Mouse (Mus musculus) midbrain, embryonic 12.5 days (tissue): ENCODE results near the gene Klhl3. TPM values are rescaled to one million over a fixed set of nuclear protein-coding genes. Genes with fewer than 3 reads are reported as not detected.

Experiments used
- ATAC-seq: fragments of 200-750 bp; cut with Nextera tagmentation; 2 replicates; pipeline ENCODE4 v1.8.0; 2017; ENCODE audit warnings: low read depth, moderate TSS enrichment, moderate library complexity; ENCODE audit not compliant: low FRiP score
- H3K27ac ChIP-seq: fragments of 300-500 bp; sonication (generic); replicated peaks from 2 replicates; pipeline ENCODE4 v1.5.1; 2016; ENCODE audit warnings: mild to moderate bottlenecking
- H3K27me3 ChIP-seq: fragments of 300-500 bp; sonication (generic); 2 replicates; pipeline ENCODE4 v1.6.1; 2016; ENCODE audit warnings: mild to moderate bottlenecking
- H3K36me3 ChIP-seq: fragments of 300-500 bp; sonication (generic); 2 replicates; pipeline ENCODE4 v1.6.1; 2016
- H3K4me1 ChIP-seq: fragments of 300-500 bp; sonication (generic); 2 replicates; pipeline ENCODE4 v1.6.1; 2016
- H3K4me2 ChIP-seq: fragments of 300-500 bp; sonication (generic); replicated peaks from 2 replicates; pipeline ENCODE4 v1.6.1; 2016; ENCODE audit warnings: mild to moderate bottlenecking, moderate library complexity
- H3K4me3 ChIP-seq: fragments of 300-500 bp; sonication (generic); 2 replicates; pipeline ENCODE4 v1.5.1; 2016; ENCODE audit warnings: mild to moderate bottlenecking
- H3K9ac ChIP-seq: fragments of 300-500 bp; sonication (generic); replicated peaks from 2 replicates; pipeline ENCODE4 v1.6.1; 2016; ENCODE audit warnings: mild to moderate bottlenecking, moderate library complexity
- H3K9me3 ChIP-seq: fragments of 300-500 bp; sonication (generic); 2 replicates; pipeline ENCODE4 v1.6.1; 2016; ENCODE audit warnings: mild to moderate bottlenecking
- WGBS: fragments of 180-500 bp; shearing (Covaris S2); methylation state at CpG from one replicate; pipeline ENCODE4 v1.1.7; 2016; 5-methylcytosine and 5-hydroxymethylcytosine counted together
- polyA plus RNA-seq: library from polyadenylated mRNA; unstranded; fragments of >200 nt; fragmentation: Nextera tagmentation; extraction: Ambion mirVana; gene quantifications from 2 replicates; pipeline ENCODE4 v1.2.1, GENCODE M21; 2016

Gene Klhl3
- 4.3 and 4.4 TPM in 2 replicates for polyA plus RNA-seq

DNA sequence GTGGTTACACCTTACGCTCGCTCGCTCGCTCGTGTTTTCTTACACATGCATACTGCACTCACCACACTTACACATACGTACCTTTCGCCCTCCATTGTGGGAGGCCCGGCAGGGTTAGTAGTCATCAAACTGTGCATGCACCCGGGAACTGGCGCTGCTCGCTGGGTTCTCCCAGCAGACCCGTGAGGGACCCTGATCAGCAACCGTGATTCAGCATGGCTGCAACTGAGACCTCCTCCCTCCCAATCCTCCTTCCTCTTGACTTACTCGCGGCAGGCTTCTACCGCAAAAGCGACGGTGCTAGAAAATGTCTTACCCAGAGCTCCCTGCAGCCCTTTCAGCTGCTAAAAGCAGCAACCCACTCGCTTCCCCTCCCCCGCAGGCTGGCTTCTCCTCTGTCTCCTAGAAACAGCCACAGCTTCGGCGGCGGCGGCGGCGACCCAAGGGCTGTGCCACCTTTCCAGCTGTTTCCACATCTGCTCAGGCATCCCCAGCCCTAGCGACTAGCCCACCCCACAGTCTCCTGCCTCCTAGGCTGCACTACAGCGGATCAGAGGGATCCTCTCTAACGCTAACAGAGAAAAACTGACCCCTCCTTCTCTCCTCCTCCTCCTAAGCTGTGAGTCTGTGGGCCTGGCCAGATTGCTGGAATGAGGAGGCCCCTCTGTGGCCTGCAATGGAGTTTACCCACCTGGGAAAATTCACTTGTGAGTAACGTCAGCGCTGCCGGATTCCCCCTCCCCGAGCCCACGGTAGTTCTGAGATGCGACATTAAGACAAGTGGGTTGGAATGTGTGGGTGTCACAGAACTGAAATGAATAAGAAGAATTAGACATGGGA lies at the start of gene Klhl3:
Gene Klhl3, minus strand, starts transcription at position 532 of the 840 bp plus-strand sequence.
- H3K4me2 ChIP-seq = peak within 1 kb of the TSS; percentile 70
- ATAC-seq = peak; percentile 84
- H3K27me3 ChIP-seq = no peaks in the 10 kb centered on the region
- peak within 1 kb of the TSS; percentile 46 for H3K4me3 ChIP-seq
- H3K4me1 ChIP-seq = peaks cover 17% of the 10 kb centered on the region
- no peaks in the 10 kb centered on the region for H3K9me3 ChIP-seq
- H3K36me3 ChIP-seq = no peaks in the 10 kb centered on the region
- H3K27ac ChIP-seq = peak within 1 kb of the TSS; percentile 75
- WGBS = 2% methylated on average over 35 of the region's 35 CpGs
- H3K9ac ChIP-seq = peak within 1 kb of the TSS; percentile 56

GRCm38 (mm10) chr13:58160761-58161160 lies 47.4 kb upstream of the Klhl3 start:
- H3K4me2 ChIP-seq = no peak overlapping the region
- H3K9ac ChIP-seq = no peak overlapping the region
- H3K9me3 ChIP-seq = no peaks in the 10 kb centered on the region
- 95% methylated on average over 15 of the region's 15 CpGs for WGBS
- no peak for ATAC-seq
- H3K27me3 ChIP-seq = no peaks in the 10 kb centered on the region
- peaks cover 16% of the 10 kb centered on the region for H3K4me1 ChIP-seq
- no peak overlapping the region for H3K4me3 ChIP-seq
- no peak overlapping the region for H3K27ac ChIP-seq
- peaks cover 41% of the 10 kb centered on the region for H3K36me3 ChIP-seq

- H3K9ac ChIP-seq = peak overlapping the region; percentile 80
- no peaks in the 10 kb centered on the region for H3K9me3 ChIP-seq
- H3K4me1 ChIP-seq = peaks cover 16% of the 10 kb centered on the region
- 0 out of 2 replicates have a peak overlapping the region, but pooled peaks have one; percentile 30 for H3K27ac ChIP-seq
- H3K4me3 ChIP-seq = peak overlapping the region; percentile 86
- WGBS = 7% methylated on average over 16 of the region's 16 CpGs
- no peaks in the 10 kb centered on the region for H3K27me3 ChIP-seq
- H3K36me3 ChIP-seq = peaks cover 30% of the 10 kb centered on the region
- peak; percentile 47 for ATAC-seq
- peak overlapping the region; percentile 95 for H3K4me2 ChIP-seq
These were observed 44.9 kb upstream of the Klhl3 start for GRCm38 (mm10) chr13:58158099-58158912.

DNA sequence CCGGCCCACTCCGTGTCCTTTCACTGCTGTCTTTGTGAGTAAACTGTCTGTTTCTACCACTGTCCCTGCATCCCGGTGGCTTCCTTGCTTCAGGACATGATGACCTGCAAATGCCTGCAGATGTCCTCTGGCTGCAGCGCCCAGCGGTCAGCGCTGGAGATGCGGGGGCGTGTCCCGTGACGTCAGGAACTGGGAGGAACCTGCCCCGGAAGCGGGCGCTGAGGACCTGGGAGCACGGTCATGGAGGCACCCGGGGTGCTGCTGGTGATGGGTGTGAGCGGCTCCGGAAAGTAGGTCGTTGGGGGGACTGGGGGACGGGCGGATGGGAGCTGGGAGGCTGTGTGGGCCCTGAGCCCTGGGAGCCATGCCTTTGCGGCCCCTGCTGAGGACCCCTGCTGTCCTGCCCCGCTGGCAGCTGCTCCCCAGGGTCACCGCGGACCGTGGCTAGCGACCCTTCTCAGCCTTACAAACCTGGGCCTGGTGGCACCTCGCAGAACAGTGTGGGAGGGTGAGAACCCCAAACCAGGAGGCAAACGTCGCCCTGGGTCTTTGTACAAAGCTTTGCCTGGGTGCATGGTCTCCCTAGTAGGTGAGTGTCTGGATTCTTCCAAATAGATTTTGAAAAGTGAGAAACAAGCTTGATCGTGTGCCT lies 44.2 kb upstream of the Klhl3 start, which contains the start of gene Idnk:
Gene Idnk, plus strand, starts transcription at position 203 of the 652 bp plus-strand sequence.
- peak; percentile 83 for ATAC-seq
- Histone ChIP-seq H3K27me3 (no peaks in the 10 kb centered on the region), H3K4me1 (peaks cover 16% of the 10 kb centered on the region), H3K36me3 (peaks cover 24% of the 10 kb centered on the region), H3K9ac (peak within 1 kb of the TSS; percentile 80), H3K4me3 (peak within 1 kb of the TSS; percentile 86), H3K27ac (0 out of 2 replicates have a peak within 1 kb of the TSS, but pooled peaks have one; percentile 39), H3K9me3 (no peaks in the 10 kb centered on the region), H3K4me2 (peak within 1 kb of the TSS; percentile 95)
- under 1% methylated on average over 30 of the region's 30 CpGs for WGBS

- Histone ChIP-seq H3K4me2 (peak overlapping the region; percentile 95), H3K4me3 (peak overlapping the region; percentile 86), H3K9me3 (no peaks in the 10 kb centered on the region), H3K36me3 (peaks cover 20% of the 10 kb centered on the region), H3K27me3 (no peaks in the 10 kb centered on the region), H3K4me1 (peaks cover 16% of the 10 kb centered on the region), H3K27ac (no peak overlapping the region), H3K9ac (peak overlapping the region; percentile 80)
- 29% methylated on average over 8 of the region's 8 CpGs for WGBS
- no peak for ATAC-seq
These were observed 43.6 kb upstream of the Klhl3 start for GRCm38 (mm10) chr13:58157036-58157435.

DNA sequence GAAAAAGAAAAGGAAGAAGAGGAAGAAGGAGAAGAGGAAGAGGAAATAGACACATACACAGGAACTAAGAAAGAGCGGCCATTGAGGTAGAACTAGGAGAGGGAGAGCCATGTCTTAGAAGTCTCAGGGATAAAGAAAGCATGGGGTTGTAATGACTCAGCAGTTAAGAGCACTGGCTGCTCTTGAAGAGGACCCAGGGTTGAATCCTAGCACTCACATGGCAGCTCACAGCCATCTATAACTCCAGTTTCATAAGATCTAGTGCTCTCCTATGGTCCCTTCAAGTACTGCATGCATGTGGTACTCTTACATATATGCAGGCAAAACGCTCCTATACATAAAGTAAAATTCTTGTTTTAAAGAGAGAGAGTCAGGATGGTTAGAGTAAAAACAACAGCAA lies 42.6 kb upstream of the Klhl3 start:
- ATAC-seq = no peak
- H3K9me3 ChIP-seq = no peaks in the 10 kb centered on the region
- peaks cover 16% of the 10 kb centered on the region for H3K4me1 ChIP-seq
- no peak overlapping the region for H3K27ac ChIP-seq
- H3K9ac ChIP-seq = no peak overlapping the region
- peaks cover 13% of the 10 kb centered on the region for H3K36me3 ChIP-seq
- H3K4me2 ChIP-seq = no peak overlapping the region
- H3K4me3 ChIP-seq = no peak overlapping the region
- H3K27me3 ChIP-seq = no peaks in the 10 kb centered on the region
- WGBS = 85% methylated on average over 2 of the region's 2 CpGs

GRCm38 (mm10) chr13:58150442-58150841 lies 37.0 kb upstream of the Klhl3 start:
- Histone ChIP-seq H3K36me3 (no peaks in the 10 kb centered on the region), H3K4me2 (no peak overlapping the region), H3K27me3 (no peaks in the 10 kb centered on the region), H3K4me1 (peaks cover 8% of the 10 kb centered on the region; the same call in 1 of the 2 replicates), H3K4me3 (no peak overlapping the region), H3K27ac (no peak overlapping the region), H3K9me3 (peaks cover 4% of the 10 kb centered on the region; the same call in 1 of the 2 replicates), H3K9ac (no peak overlapping the region)
- 84% methylated on average over 11 of the region's 11 CpGs for WGBS
- no peak for ATAC-seq

DNA sequence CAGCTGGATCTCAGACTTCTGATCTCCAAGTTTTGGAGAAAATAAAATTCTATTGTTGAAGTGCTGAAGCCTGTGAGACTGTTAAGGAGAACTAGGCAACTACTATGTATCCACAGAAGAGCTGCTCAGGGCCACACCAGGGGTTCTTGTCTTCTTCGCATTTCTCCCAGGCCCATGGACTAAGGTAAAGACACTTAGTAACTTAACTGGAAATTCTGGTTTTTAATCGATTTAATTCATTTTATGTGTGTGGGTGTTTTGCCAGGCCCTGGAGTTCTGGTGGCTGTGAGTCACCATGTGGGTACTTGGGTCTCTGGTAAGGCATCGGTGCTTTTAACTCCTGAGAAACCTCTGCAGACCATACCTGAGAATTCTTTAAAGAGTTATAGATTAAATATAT lies 36.2 kb upstream of the Klhl3 start:
- H3K4me2 ChIP-seq = no peak overlapping the region
- peaks cover 8% of the 10 kb centered on the region; the same call in 1 of the 2 replicates for H3K4me1 ChIP-seq
- H3K27ac ChIP-seq = no peak overlapping the region
- H3K4me3 ChIP-seq = no peak overlapping the region
- no peak for ATAC-seq
- no peak overlapping the region; the same call in 1 of the 2 replicates for H3K9ac ChIP-seq
- H3K27me3 ChIP-seq = no peaks in the 10 kb centered on the region
- WGBS = 85% methylated on average over 3 of the region's 3 CpGs
- H3K9me3 ChIP-seq = peaks cover 4% of the 10 kb centered on the region; the same call in 1 of the 2 replicates
- H3K36me3 ChIP-seq = no peaks in the 10 kb centered on the region

- no peak overlapping the region for H3K27ac ChIP-seq
- no peak overlapping the region; the same call in 1 of the 2 replicates for H3K9ac ChIP-seq
- WGBS = 43% methylated on average over 5 of the region's 5 CpGs
- peaks cover 8% of the 10 kb centered on the region; the same call in 1 of the 2 replicates for H3K4me1 ChIP-seq
- peak overlapping the region; percentile 66 for H3K4me2 ChIP-seq
- peaks cover 4% of the 10 kb centered on the region; the same call in 1 of the 2 replicates for H3K9me3 ChIP-seq
- H3K27me3 ChIP-seq = no peaks in the 10 kb centered on the region
- 0 out of 2 replicates have a peak, but pooled peaks have one; percentile 54 for ATAC-seq
- H3K36me3 ChIP-seq = no peaks in the 10 kb centered on the region
- peak overlapping the region; percentile 41 for H3K4me3 ChIP-seq
These were observed 35.7 kb upstream of the Klhl3 start for GRCm38 (mm10) chr13:58149033-58149558.

DNA sequence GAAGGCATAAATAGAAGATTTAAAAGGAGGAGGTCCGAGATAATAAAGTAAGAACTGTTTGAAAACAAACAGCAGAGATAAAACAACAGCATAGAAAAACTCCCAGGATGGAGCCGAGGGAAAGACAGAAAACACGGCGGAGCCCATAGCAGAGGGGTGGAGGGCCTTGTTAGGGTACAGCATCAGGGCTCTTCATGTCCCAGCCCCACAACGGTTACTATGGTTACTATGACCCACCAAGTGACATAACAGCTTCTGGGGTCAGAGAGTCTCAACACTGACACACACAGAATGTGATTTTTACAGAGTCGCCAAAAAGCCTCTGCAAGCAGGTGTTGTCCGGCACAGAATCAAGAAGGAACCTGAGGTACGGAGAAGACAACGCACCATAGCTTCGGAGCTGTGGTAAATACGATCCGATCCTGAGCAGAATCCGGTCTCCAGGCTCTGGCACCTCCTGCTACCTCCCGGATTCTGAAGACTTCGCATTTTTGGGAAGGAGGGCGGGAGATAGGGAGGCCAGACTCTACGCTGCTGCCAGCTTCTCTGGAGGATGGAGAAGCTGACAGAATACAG lies 35.0 kb upstream of the Klhl3 start:
- Histone ChIP-seq H3K4me1 (peaks cover 8% of the 10 kb centered on the region; the same call in 1 of the 2 replicates), H3K4me2 (peak overlapping the region; percentile 66), H3K4me3 (peak overlapping the region; percentile 41), H3K9me3 (peaks cover 4% of the 10 kb centered on the region; the same call in 1 of the 2 replicates), H3K9ac (peak overlapping the region; percentile 16; the same call in 1 of the 2 replicates), H3K27me3 (no peaks in the 10 kb centered on the region), H3K27ac (no peak overlapping the region), H3K36me3 (no peaks in the 10 kb centered on the region)
- peak; percentile 91 for ATAC-seq
- WGBS = 1% methylated on average over 17 of the region's 17 CpGs

DNA sequence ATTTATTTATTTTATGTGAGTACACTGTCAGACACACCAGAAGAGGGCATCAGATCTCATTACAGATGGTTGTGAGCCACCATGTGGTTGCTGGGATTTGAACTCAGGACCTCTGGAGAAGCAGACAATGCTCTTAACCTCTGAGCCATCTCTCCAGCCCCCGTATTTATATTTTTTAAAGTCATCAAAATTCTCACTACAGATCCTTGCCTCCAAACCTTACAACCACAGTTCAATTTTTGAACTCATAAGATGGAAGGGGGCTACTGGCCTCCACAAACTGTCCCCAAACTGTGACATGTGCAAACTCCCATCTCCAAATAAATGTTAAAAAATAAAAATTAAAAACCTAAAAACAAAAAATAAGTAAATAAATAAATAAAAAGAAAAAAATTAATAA lies 34.4 kb upstream of the Klhl3 start:
- Histone ChIP-seq H3K9ac (no peak overlapping the region), H3K27me3 (no peaks in the 10 kb centered on the region), H3K4me1 (peaks cover 8% of the 10 kb centered on the region; the same call in 1 of the 2 replicates), H3K27ac (no peak overlapping the region), H3K9me3 (peaks cover 4% of the 10 kb centered on the region; the same call in 1 of the 2 replicates), H3K4me2 (no peak overlapping the region), H3K36me3 (no peaks in the 10 kb centered on the region), H3K4me3 (no peak overlapping the region)
- 89% methylated on average over 1 of the region's 1 CpGs for WGBS
- no peak for ATAC-seq
